Mouse (Mus musculus): Measurements from ENCODE around the gene Pbx2. TPM values are rescaled to one million over a fixed set of nuclear protein-coding genes. Genes with fewer than 3 reads are reported as not detected.

The Pbx2 gene
- polyA plus RNA-seq, 1 experiment from 2014 or later, result 59.7 TPM

- DNase-seq (ENCODE audit: low read depth, low spot score) (no peak), ATAC-seq (no peak)
- TF ChIP-seq CTCF (IDR thresholded peaks at IDR 0.05), result no peak
- in situ Hi-C loops (cut with MboI; ENCODE audit: low pct_unique_long_range_greater_than_20kb), result loop anchor here (25.0 kb wide), 1 partner anchor 498 kb away; the partner anchor contains the start of genes Apom, Bag6 and D17H6S53E
- ChIA-PET POLR2A (interaction anchor here (1.1 to 2.0 kb wide), 2 partner anchors 12 to 20 kb away, joined by 5 to 7 read pairs; partner anchors contain the start of gene Ppt2), CTCF (interaction anchor here (1.8 kb wide), 1 partner anchor 11 kb away, joined by 4 read pairs; the partner anchor contains the start of genes Ppt2 and Prrt1)
- H3K27me3 ChIP-seq, result no peaks in the 10 kb centered on the region
Observed at GRCm38 (mm10) chr17:34639461-34640255, 48.6 kb downstream of the Pbx2 start.

GRCm38 (mm10) chr17:34640778-34641601, 49.9 kb downstream of the Pbx2 start:
- in situ Hi-C loops (cut with MboI; ENCODE audit: low pct_unique_long_range_greater_than_20kb), result loop anchor here (25.0 kb wide), 1 partner anchor 496 kb away; the partner anchor contains the start of genes Apom, Bag6 and D17H6S53E
- H3K27me3 ChIP-seq, result no peaks in the 10 kb centered on the region
- TF ChIP-seq CTCF (IDR thresholded peaks at IDR 0.05), result no peak
- peak; percentile 70 for DNase-seq (ENCODE audit: low read depth, low spot score)
- peak; percentile 58 for ATAC-seq
- ChIA-PET CTCF (interaction anchor here (1.2 to 1.8 kb wide), 3 partner anchors 9 to 14 kb away, joined by 3 to 4 read pairs (median 4); partner anchors contain the start of genes Ppt2 and Prrt1), POLR2A (interaction anchor here (1.1 to 2.0 kb wide), 2 partner anchors 13 to 21 kb away, joined by 4 to 7 read pairs; no protein-coding TSS in a partner anchor)

GRCm38 (mm10) chr17:34641945-34642344, 50.9 kb downstream of the Pbx2 start:
- ATAC-seq (no peak), DNase-seq (ENCODE audit: low read depth, low spot score) (no peak)
- no peaks in the 10 kb centered on the region for H3K27me3 ChIP-seq
- ChIA-PET CTCF (interaction anchor here (1.2 kb wide), 1 partner anchor 8 kb away, joined by 3 read pairs; no protein-coding TSS in a partner anchor), POLR2A (interaction anchor here (1.1 to 1.3 kb wide), 2 partner anchors 14 to 55 kb away, joined by 4 read pairs; no protein-coding TSS in a partner anchor)
- in situ Hi-C loops (cut with MboI; ENCODE audit: low pct_unique_long_range_greater_than_20kb), result loop anchor here (25.0 kb wide), 1 partner anchor 495 kb away; the partner anchor contains the start of genes Apom, Bag6 and D17H6S53E
- TF ChIP-seq CTCF (IDR thresholded peaks at IDR 0.05), result no peak

GRCm38 (mm10) chr17:34643379-34643778, 52.3 kb downstream of the Pbx2 start:
- DNase-seq (ENCODE audit: low read depth, low spot score), result no peak

GRCm38 (mm10) chr17:34643944-34644343, 52.9 kb downstream of the Pbx2 start:
- ChIA-PET POLR2A (interaction anchor here (1.0 kb wide), 1 partner anchor 42 kb away, joined by 3 read pairs; no protein-coding TSS in a partner anchor), CTCF (interaction anchor here (0.6 to 1.9 kb wide), 6 partner anchors 8 to 68 kb away, joined by 3 to 6 read pairs (median 4); partner anchors contain the start of genes Ppt2 and Prrt1)
- in situ Hi-C loops (cut with MboI; ENCODE audit: low pct_unique_long_range_greater_than_20kb), result loop anchor here (25.0 kb wide), 1 partner anchor 493 kb away; the partner anchor contains the start of genes Apom, Bag6 and D17H6S53E
- no peaks in the 10 kb centered on the region for H3K27me3 ChIP-seq
- no peak for ATAC-seq
- no peak for DNase-seq (ENCODE audit: low read depth, low spot score)
- TF ChIP-seq CTCF (IDR thresholded peaks at IDR 0.05), result no peak

More at GRCm38 (mm10) chr17:34643379-34643778, 52.3 kb downstream of the Pbx2 start:
- CTCF ChIA-PET, result interaction anchor here (1.3 to 1.9 kb wide), 2 partner anchors 17 to 25 kb away, joined by 3 to 6 read pairs; no protein-coding TSS in a partner anchor
- H3K27me3 ChIP-seq, result no peaks in the 10 kb centered on the region
- no peak for TF ChIP-seq CTCF (IDR thresholded peaks at IDR 0.05)
- no peak for ATAC-seq
- in situ Hi-C loops (cut with MboI; ENCODE audit: low pct_unique_long_range_greater_than_20kb), result loop anchor here (25.0 kb wide), 1 partner anchor 494 kb away; the partner anchor contains the start of genes Apom, Bag6 and D17H6S53E
- POLR2A ChIA-PET, result no interaction called here

GRCm38 (mm10) chr17:34644608-34645007, 53.5 kb downstream of the Pbx2 start, which contains the start of gene Fkbpl:
Gene Fkbpl, plus strand, starts transcription at chr17:34644764.
- in situ Hi-C loops (cut with MboI; ENCODE audit: low pct_unique_long_range_greater_than_20kb), result loop anchor here (25.0 kb wide), 1 partner anchor 493 kb away; the partner anchor contains the start of genes Apom, Bag6 and D17H6S53E
- CTCF ChIA-PET, result interaction anchor here (0.6 to 1.9 kb wide), 7 partner anchors 9 to 67 kb away, joined by 3 to 6 read pairs (median 4); partner anchors contain the start of genes Ppt2 and Prrt1
- DNase-seq (ENCODE audit: low read depth, low spot score) (peak; percentile 86), ATAC-seq (peak; percentile 41)
- POLR2A ChIA-PET, result interaction anchor here (1.0 kb wide), 1 partner anchor 42 kb away, joined by 3 read pairs; no protein-coding TSS in a partner anchor
- no peak for TF ChIP-seq CTCF (IDR thresholded peaks at IDR 0.05)
- no peaks in the 10 kb centered on the region for H3K27me3 ChIP-seq

- no peak for DNase-seq (ENCODE audit: low read depth, low spot score)
- ATAC-seq, result no peak
- no peak for TF ChIP-seq CTCF (IDR thresholded peaks at IDR 0.05)
- in situ Hi-C loops (cut with MboI; ENCODE audit: low pct_unique_long_range_greater_than_20kb), result loop anchor here (25.0 kb wide), 1 partner anchor 492 kb away; the partner anchor contains the start of genes Apom, Bag6 and D17H6S53E
- ChIA-PET POLR2A (interaction anchor here (1.0 kb wide), 1 partner anchor 43 kb away, joined by 3 read pairs; no protein-coding TSS in a partner anchor), CTCF (interaction anchor here (1.1 to 1.7 kb wide), 4 partner anchors 10 to 67 kb away, joined by 3 to 4 read pairs (median 4); partner anchors contain the start of genes Ppt2 and Prrt1)
- no peaks in the 10 kb centered on the region for H3K27me3 ChIP-seq
Observed at GRCm38 (mm10) chr17:34645256-34645829, 54.3 kb downstream of the Pbx2 start.

- no peak for TF ChIP-seq CTCF (IDR thresholded peaks at IDR 0.05)
- ATAC-seq, result no peak
- ChIA-PET CTCF (no interaction called here), POLR2A (no interaction called here)
- H3K27me3 ChIP-seq, result no peaks in the 10 kb centered on the region
- no peak for DNase-seq (ENCODE audit: low read depth, low spot score)
- in situ Hi-C loops (cut with MboI; ENCODE audit: low pct_unique_long_range_greater_than_20kb), result loop anchor here (25.0 kb wide), 1 partner anchor 491 kb away; the partner anchor contains the start of genes Apom, Bag6 and D17H6S53E
Observed at GRCm38 (mm10) chr17:34645831-34646511, 54.9 kb downstream of the Pbx2 start.

Other genes with a start within 250 kb of the Pbx2 start
- not detected for gene Btnl2, start 236.4 kb upstream of the Pbx2 start, polyA plus RNA-seq (2021)
- gene Btnl1, start 214.1 kb upstream of the Pbx2 start, polyA plus RNA-seq (2021), result not detected
- gene BC051142, start 192.4 kb upstream of the Pbx2 start, polyA plus RNA-seq (2021), result not detected
- not detected for gene Btnl4, start 113.9 kb upstream of the Pbx2 start, polyA plus RNA-seq (2021)
- gene Btnl6, start 73.9 kb upstream of the Pbx2 start, polyA plus RNA-seq (2021), result not detected
- gene Notch4, start 27.0 kb upstream of the Pbx2 start, polyA plus RNA-seq (2021), result 0.87 TPM
- 0.35 TPM for gene Gpsm3, start 1.5 kb upstream of the Pbx2 start, polyA plus RNA-seq (2021)
- 1.2 TPM for gene Ager, start 6.6 kb downstream of the Pbx2 start, polyA plus RNA-seq (2021)
- gene Rnf5, start 12.4 kb downstream of the Pbx2 start, polyA plus RNA-seq (2021), result 69.1 TPM
- 128 TPM for gene Agpat1, start 13.0 kb downstream of the Pbx2 start, polyA plus RNA-seq (2021)
- 2.5 TPM for gene Egfl8, start 24.7 kb downstream of the Pbx2 start, polyA plus RNA-seq (2021)
- 108 TPM for gene Ppt2, start 37.2 kb downstream of the Pbx2 start, polyA plus RNA-seq (2021)
- gene Prrt1, start 38.3 kb downstream of the Pbx2 start, polyA plus RNA-seq (2021), result 6.7 TPM
- gene Fkbpl, start 53.5 kb downstream of the Pbx2 start, polyA plus RNA-seq (2021), result 22.5 TPM
- 88.4 TPM for gene Atf6b, start 55.9 kb downstream of the Pbx2 start, polyA plus RNA-seq (2021)
- 0.50 TPM for gene Tnxb, start 79.3 kb downstream of the Pbx2 start, polyA plus RNA-seq (2021)
- gene C4b, start 152.6 kb downstream of the Pbx2 start, polyA plus RNA-seq (2021), result 1.1 TPM
- not detected for gene Cyp21a1, start 213.3 kb downstream of the Pbx2 start, polyA plus RNA-seq (2021)
- gene Stk19, start 245.7 kb downstream of the Pbx2 start, polyA plus RNA-seq (2021), result 50.8 TPM
- gene Dxo, start 245.8 kb downstream of the Pbx2 start, polyA plus RNA-seq (2021), result 34.4 TPM

All from Patski (cell line).